Comparison of ENCODE assay signal across 13 mouse cellular contexts in the genomic region with DNA sequence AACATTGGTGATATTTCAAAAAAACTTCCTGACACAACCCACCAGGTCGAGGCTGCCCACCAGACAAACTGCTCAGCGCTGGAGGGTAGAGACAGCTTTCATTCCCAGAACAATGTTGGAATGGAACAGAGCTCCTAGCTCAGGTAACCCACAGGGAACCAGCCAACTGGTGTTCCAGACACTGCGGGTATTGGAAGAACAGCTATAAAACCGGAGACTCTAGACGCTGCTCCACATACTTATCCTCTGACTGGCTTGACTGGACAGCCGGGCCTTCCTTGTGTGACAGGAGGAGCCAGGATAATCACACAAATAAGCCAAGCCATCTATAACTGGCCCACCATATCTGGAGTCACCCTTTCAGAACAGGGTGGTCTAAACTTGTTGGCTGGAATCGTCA.
DNase-seq lines count a peak whose midpoint lies in the region; ATAC-seq lines count a peak whose summit lies in the region.
"Had no signal": no experiment of that assay in that cellular context is flagged by ENCODE, and none has a peak within 500 bp of the region (broad histone marks: within the 10 kb centered on the region; RNA-seq: fewer than 3 reads in every experiment).

No protein-coding gene starts in this region.

- H3K9ac ChIP-seq in kidney, embryonic 15.5 days: no peak overlapping the region
- no peak overlapping the region for H3K9ac ChIP-seq in hindbrain, embryonic 15.5 days

- H3K4me3 ChIP-seq in kidney, embryonic 15.5 days (replicated peaks): no peak overlapping the region
- no peak overlapping the region for H3K4me3 ChIP-seq in embryonic facial prominence, embryonic 10.5 days
- H3K4me3 ChIP-seq in hindbrain, embryonic 15.5 days: no peak overlapping the region
- H3K4me3 ChIP-seq: erythroblast, embryonic 14.5 days had no signal

- H3K4me1 ChIP-seq in kidney, embryonic 15.5 days: peaks cover 88% of the 10 kb centered on the region
- H3K4me1 ChIP-seq in embryonic facial prominence, embryonic 10.5 days: peaks cover 84% of the 10 kb centered on the region
- H3K4me1 ChIP-seq in hindbrain, embryonic 15.5 days (replicated peaks): peaks cover 77% of the 10 kb centered on the region

- WGBS in kidney, embryonic 15.5 days: 51% methylated on average over 7 of the region's 7 CpGs
- WGBS in embryonic facial prominence, embryonic 10.5 days: 76% methylated on average over 7 of the region's 7 CpGs
- WGBS in hindbrain, embryonic 15.5 days: 75% methylated on average over 7 of the region's 7 CpGs

- H3K9me3 ChIP-seq in kidney, embryonic 15.5 days (replicated peaks): no peaks in the 10 kb centered on the region
- no peaks in the 10 kb centered on the region for H3K9me3 ChIP-seq in embryonic facial prominence, embryonic 10.5 days
- no peaks in the 10 kb centered on the region for H3K9me3 ChIP-seq in hindbrain, embryonic 15.5 days

- H3K4me2 ChIP-seq in kidney, embryonic 15.5 days: no peak overlapping the region
- H3K4me2 ChIP-seq in hindbrain, embryonic 15.5 days: no peak overlapping the region

- no peak for ATAC-seq in kidney, embryonic 15.5 days (replicated peaks; ENCODE audit: low FRiP score)
- ATAC-seq in hindbrain, embryonic 15.5 days (ENCODE audit: low FRiP score, low read depth): no peak

- H3K36me3 ChIP-seq in kidney, embryonic 15.5 days: no peaks in the 10 kb centered on the region
- H3K36me3 ChIP-seq in embryonic facial prominence, embryonic 10.5 days (replicated peaks): peaks cover 6% of the 10 kb centered on the region; the same call in 1 of the 2 replicates
- H3K36me3 ChIP-seq in hindbrain, embryonic 15.5 days: no peaks in the 10 kb centered on the region

- peak overlapping the region; percentile 64 for H3K27ac ChIP-seq in kidney, embryonic 15.5 days
- 0 out of 2 replicates have a peak overlapping the region, but pooled peaks have one; percentile 73 for H3K27ac ChIP-seq in embryonic facial prominence, embryonic 10.5 days (replicated peaks)
- peak overlapping the region; percentile 10; the same call in 1 of the 2 replicates for H3K27ac ChIP-seq in hindbrain, embryonic 15.5 days (replicated peaks)

- no peaks in the 10 kb centered on the region for H3K27me3 ChIP-seq in kidney, embryonic 15.5 days
- no peaks in the 10 kb centered on the region for H3K27me3 ChIP-seq in embryonic facial prominence, embryonic 10.5 days (replicated peaks; ENCODE audit: low read depth, poor library complexity, severe bottlenecking)
- no peaks in the 10 kb centered on the region for H3K27me3 ChIP-seq in hindbrain, embryonic 15.5 days

- DNase-seq in gastrocnemius, adult 18-20 months (ENCODE audit: low spot score): peak; percentile 64
- DNase-seq in gastrocnemius, postnatal 4 days (ENCODE audit: low spot score in 2 of 2): no peak
- no peak for DNase-seq in kidney, adult 8-10 months
- DNase-seq in embryonic facial prominence, embryonic 10.5 days (ENCODE audit: low spot score): no peak
- no peak for DNase-seq in cerebellum, adult 8-10 months
- DNase-seq in embryo, embryonic 10 days (ENCODE audit: low spot score): no peak
- DNase-seq: gastrocnemius, postnatal 14 days; kidney, postnatal 10 days; layer of hippocampus, postnatal 36 days; right cerebral cortex, postnatal 4 days had no signal

Comparison
In these comparisons a context has a peak if more than half of its experiments do, and no peak if none do; other contexts are left out.
1. H3K27ac ChIP-seq: peak in every context shown above with its lines; median percentile 73 in embryonic facial prominence, embryonic 10.5 days; 64 in kidney, embryonic 15.5 days; 10 in hindbrain, embryonic 15.5 days.